15 mouse cellular contexts compared by ENCODE assay signal in the genomic region with DNA sequence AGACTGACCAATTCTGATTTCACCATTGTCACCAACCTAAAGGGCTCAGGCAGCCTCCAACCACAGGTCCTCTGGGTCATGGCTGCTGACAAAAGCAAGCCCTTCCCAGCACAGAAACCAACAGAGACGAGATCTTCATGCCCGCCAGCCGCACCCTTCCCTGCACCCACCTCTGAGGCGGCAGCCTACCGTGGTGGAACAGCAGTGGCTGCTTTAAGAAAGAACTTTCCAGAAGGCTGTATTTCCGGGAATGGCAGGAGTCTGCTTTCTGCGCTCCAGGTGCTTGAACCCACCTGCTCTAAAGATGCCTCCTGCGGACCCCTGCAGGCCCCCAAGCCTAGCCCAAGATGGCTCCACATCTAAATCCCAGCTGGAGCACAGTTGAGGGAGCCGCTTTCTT. TPM values are rescaled to one million over a fixed set of nuclear protein-coding genes. Genes with fewer than 3 reads are reported as not detected.
DNase-seq lines count a peak whose midpoint lies in the region; ATAC-seq lines count a peak whose summit lies in the region.
"Had no signal": no experiment of that assay in that cellular context is flagged by ENCODE, and none has a peak within 500 bp of the region (broad histone marks: within the 10 kb centered on the region; RNA-seq: fewer than 3 reads in every experiment).

No protein-coding gene starts in this region.

- 0 out of 2 replicates have a peak, but pooled peaks cover 2% of the 10 kb centered on the region for H3K27me3 ChIP-seq in heart, embryonic 15.5 days
- H3K27me3 ChIP-seq in lung, embryonic 15.5 days, result no peaks in the 10 kb centered on the region
- H3K27me3 ChIP-seq in intestine, embryonic 14.5 days (replicated peaks; ENCODE audit: control insufficient read depth, insufficient read depth, low read length), result no peaks in the 10 kb centered on the region
- H3K27me3 ChIP-seq in stomach, embryonic 14.5 days (ENCODE audit: control insufficient read depth, insufficient read depth, low read length), result no peaks in the 10 kb centered on the region
- H3K27me3 ChIP-seq: hindbrain, embryonic 12.5 days had no signal

- no peak overlapping the region for H3K4me2 ChIP-seq in heart, embryonic 15.5 days
- H3K4me2 ChIP-seq in lung, embryonic 15.5 days, result peak overlapping the region; percentile 49
- H3K4me2 ChIP-seq in intestine, embryonic 14.5 days (ENCODE audit: low read length), result peak overlapping the region; percentile 44
- peak overlapping the region; percentile 26 for H3K4me2 ChIP-seq in stomach, embryonic 14.5 days (replicated peaks; ENCODE audit: low read depth, low read length)
- H3K4me2 ChIP-seq: hindbrain, embryonic 12.5 days; midbrain, embryonic 11.5 days had no signal

- H3K9me3 ChIP-seq in heart, embryonic 15.5 days (replicated peaks), result no peaks in the 10 kb centered on the region
- H3K9me3 ChIP-seq in lung, embryonic 15.5 days, result no peaks in the 10 kb centered on the region
- no peaks in the 10 kb centered on the region for H3K9me3 ChIP-seq in intestine, embryonic 14.5 days (ENCODE audit: control insufficient read depth, low read length)
- H3K9me3 ChIP-seq in stomach, embryonic 14.5 days (ENCODE audit: control insufficient read depth, low read depth, low read length), result no peaks in the 10 kb centered on the region
- H3K9me3 ChIP-seq: hindbrain, embryonic 12.5 days had no signal

- peak overlapping the region; percentile 26; the same call in 1 of the 2 replicates for H3K4me3 ChIP-seq in heart, embryonic 15.5 days
- peak overlapping the region; percentile 46 for H3K4me3 ChIP-seq in lung, embryonic 15.5 days
- peak overlapping the region; percentile 36 for H3K4me3 ChIP-seq in intestine, embryonic 14.5 days (ENCODE audit: low read depth, low read length)
- H3K4me3 ChIP-seq in stomach, embryonic 14.5 days (ENCODE audit: low read depth, low read length), result peak overlapping the region; percentile 37
- H3K4me3 ChIP-seq: hindbrain, embryonic 12.5 days had no signal

- DNase-seq in heart, adult 9 months (ENCODE audit: low spot score in 2 of 2), result no peak
- no peak for DNase-seq in lung, postnatal 25 days (ENCODE audit: low spot score)
- DNase-seq in intestine, embryonic 14.5 days (ENCODE audit: low spot score), result peak; percentile 55
- no peak for DNase-seq in right cerebral cortex, adult 18-20 months
- no peak for DNase-seq in adrenal gland, adult 18-20 months (ENCODE audit: low spot score in 2 of 2)
- DNase-seq: cerebellum, adult 11-12 months; heart, adult 11 months had no signal

- WGBS in heart, embryonic 15.5 days, result 68% methylated on average over 9 of the region's 9 CpGs
- WGBS in lung, embryonic 15.5 days, result 55% methylated on average over 9 of the region's 9 CpGs
- WGBS in intestine, embryonic 14.5 days, result 51% methylated on average over 9 of the region's 9 CpGs
- WGBS in stomach, embryonic 14.5 days, result 60% methylated on average over 9 of the region's 9 CpGs

- no peaks in the 10 kb centered on the region for H3K36me3 ChIP-seq in heart, embryonic 15.5 days
- no peaks in the 10 kb centered on the region for H3K36me3 ChIP-seq in lung, embryonic 15.5 days
- H3K36me3 ChIP-seq in intestine, embryonic 14.5 days (ENCODE audit: control insufficient read depth, insufficient read depth, low read length), result no peaks in the 10 kb centered on the region
- H3K36me3 ChIP-seq in stomach, embryonic 14.5 days (ENCODE audit: control insufficient read depth, insufficient read depth, low read length), result no peaks in the 10 kb centered on the region
- H3K36me3 ChIP-seq: hindbrain, embryonic 12.5 days had no signal

- H3K4me1 ChIP-seq in heart, embryonic 15.5 days (replicated peaks), result peaks cover 2% of the 10 kb centered on the region
- peaks cover 15% of the 10 kb centered on the region; the same call in 1 of the 2 replicates for H3K4me1 ChIP-seq in lung, embryonic 15.5 days
- H3K4me1 ChIP-seq in intestine, embryonic 14.5 days (replicated peaks; ENCODE audit: control insufficient read depth, insufficient read depth, low read length), result no peaks in the 10 kb centered on the region
- no peaks in the 10 kb centered on the region for H3K4me1 ChIP-seq in stomach, embryonic 14.5 days (ENCODE audit: control insufficient read depth, insufficient read depth, low read length)

- no peak overlapping the region for H3K27ac ChIP-seq in heart, embryonic 15.5 days
- H3K27ac ChIP-seq in lung, embryonic 15.5 days, result peak overlapping the region; percentile 96
- H3K27ac ChIP-seq in intestine, embryonic 14.5 days (ENCODE audit: low read depth), result peak overlapping the region; percentile 85
- H3K27ac ChIP-seq in stomach, embryonic 14.5 days (ENCODE audit: low read length), result peak overlapping the region; percentile 96
- H3K27ac ChIP-seq: hindbrain, embryonic 12.5 days had no signal

- ATAC-seq in heart, embryonic 15.5 days (replicated peaks; ENCODE audit: insufficient number of reproducible peaks, insufficient read depth, low FRiP score, low read depth), result no peak
- no peak for ATAC-seq in lung, embryonic 15.5 days (ENCODE audit: borderline replicate concordance, extremely low read depth, low FRiP score, low TSS enrichment)
- peak; percentile 1; the same call in 1 of the 2 replicates for ATAC-seq in intestine, embryonic 14.5 days (replicated peaks; ENCODE audit: low FRiP score, low TSS enrichment, low read depth)
- no peak for ATAC-seq in stomach, embryonic 14.5 days (ENCODE audit: insufficient number of reproducible peaks, insufficient read depth, low FRiP score, low read depth)

- no peak overlapping the region for H3K9ac ChIP-seq in heart, embryonic 15.5 days
- peak overlapping the region; percentile 55 for H3K9ac ChIP-seq in lung, embryonic 15.5 days
- H3K9ac ChIP-seq in intestine, embryonic 14.5 days (ENCODE audit: low read length), result peak overlapping the region; percentile 50
- peak overlapping the region; percentile 60 for H3K9ac ChIP-seq in stomach, embryonic 14.5 days (replicated peaks; ENCODE audit: low read depth, low read length)
- H3K9ac ChIP-seq: hindbrain, embryonic 12.5 days had no signal

RNA-seq across cellular contexts. Expression of a gene that starts 0.4 kb away (rescaled TPM):
- 0.59 and 1.1 TPM in 2 replicates for polyA plus RNA-seq in heart, embryonic 15.5 days (2015; fragmentation: Nextera tagmentation; extraction: Ambion mirVana)
- polyA plus RNA-seq in lung, embryonic 15.5 days (2015; fragmentation: Nextera tagmentation; extraction: Ambion mirVana), result 2.9 TPM in 2 replicates
- polyA plus RNA-seq in intestine, embryonic 14.5 days (2014; fragmentation: Nextera tagmentation; extraction: Ambion mirVana), result 2.7 and 3.5 TPM in 2 replicates
- polyA plus RNA-seq in stomach, embryonic 14.5 days (2014; fragmentation: Nextera tagmentation; extraction: Ambion mirVana), result 6.0 and 6.2 TPM in 2 replicates
- under 1 TPM in 1 of 2 experiments, not detected in 1; 0.35 TPM for total RNA-seq in adrenal gland, adult 18-20 months (2021)
- total RNA-seq: common myeloid progenitor, adult 5-6 weeks; MEL had no signal
- polyA plus RNA-seq: midbrain, embryonic 11.5 days; spleen, adult 2 months had no signal

RNA-seq across cellular contexts. Expression of a gene that starts 32.9 kb away (rescaled TPM):
- 1.9 and 2.9 TPM in 2 replicates for polyA plus RNA-seq in heart, embryonic 15.5 days (2015; fragmentation: Nextera tagmentation; extraction: Ambion mirVana)
- polyA plus RNA-seq in lung, embryonic 15.5 days (2015; fragmentation: Nextera tagmentation; extraction: Ambion mirVana), result 1.6 and 2.7 TPM in 2 replicates
- 1.6 and 2.0 TPM in 2 replicates for polyA plus RNA-seq in intestine, embryonic 14.5 days (2014; fragmentation: Nextera tagmentation; extraction: Ambion mirVana)
- 2.7 and 3.2 TPM in 2 replicates for polyA plus RNA-seq in stomach, embryonic 14.5 days (2014; fragmentation: Nextera tagmentation; extraction: Ambion mirVana)
- total RNA-seq in adrenal gland, adult 18-20 months (2021), result not detected

RNA-seq across cellular contexts. Expression of a gene that starts 45.2 kb away (rescaled TPM):
- 0.36 and 0.55 TPM in 2 replicates for polyA plus RNA-seq in heart, embryonic 15.5 days (2015; fragmentation: Nextera tagmentation; extraction: Ambion mirVana)
- polyA plus RNA-seq in lung, embryonic 15.5 days (2015; fragmentation: Nextera tagmentation; extraction: Ambion mirVana), result 0.39 and 0.42 TPM in 2 replicates
- 0.50 and 0.56 TPM in 2 replicates for polyA plus RNA-seq in intestine, embryonic 14.5 days (2014; fragmentation: Nextera tagmentation; extraction: Ambion mirVana)
- 0.34 and 0.41 TPM in 2 replicates for polyA plus RNA-seq in stomach, embryonic 14.5 days (2014; fragmentation: Nextera tagmentation; extraction: Ambion mirVana)
- total RNA-seq in adrenal gland, adult 18-20 months (2021), result under 1 TPM; 0.29 to 0.66 TPM
- total RNA-seq: common myeloid progenitor, adult 5-6 weeks had no signal

RNA-seq across cellular contexts. Expression of a gene that starts 51.0 kb away (rescaled TPM):
- 11.6 and 19.4 TPM in 2 replicates for polyA plus RNA-seq in heart, embryonic 15.5 days (2015; fragmentation: Nextera tagmentation; extraction: Ambion mirVana)
- polyA plus RNA-seq in lung, embryonic 15.5 days (2015; fragmentation: Nextera tagmentation; extraction: Ambion mirVana), result 40.2 and 43.4 TPM in 2 replicates
- polyA plus RNA-seq in intestine, embryonic 14.5 days (2014; fragmentation: Nextera tagmentation; extraction: Ambion mirVana), result 34.5 and 38.8 TPM in 2 replicates
- 35.9 and 38.4 TPM in 2 replicates for polyA plus RNA-seq in stomach, embryonic 14.5 days (2014; fragmentation: Nextera tagmentation; extraction: Ambion mirVana)
- 10 to 100 TPM in 1 of 2 experiments, 1 to 10 TPM in 1; 9.6 to 12.9 TPM for total RNA-seq in adrenal gland, adult 18-20 months (2021)
